Comparison of ENCODE assay signal across 10 mouse cellular contexts in the genomic region with DNA sequence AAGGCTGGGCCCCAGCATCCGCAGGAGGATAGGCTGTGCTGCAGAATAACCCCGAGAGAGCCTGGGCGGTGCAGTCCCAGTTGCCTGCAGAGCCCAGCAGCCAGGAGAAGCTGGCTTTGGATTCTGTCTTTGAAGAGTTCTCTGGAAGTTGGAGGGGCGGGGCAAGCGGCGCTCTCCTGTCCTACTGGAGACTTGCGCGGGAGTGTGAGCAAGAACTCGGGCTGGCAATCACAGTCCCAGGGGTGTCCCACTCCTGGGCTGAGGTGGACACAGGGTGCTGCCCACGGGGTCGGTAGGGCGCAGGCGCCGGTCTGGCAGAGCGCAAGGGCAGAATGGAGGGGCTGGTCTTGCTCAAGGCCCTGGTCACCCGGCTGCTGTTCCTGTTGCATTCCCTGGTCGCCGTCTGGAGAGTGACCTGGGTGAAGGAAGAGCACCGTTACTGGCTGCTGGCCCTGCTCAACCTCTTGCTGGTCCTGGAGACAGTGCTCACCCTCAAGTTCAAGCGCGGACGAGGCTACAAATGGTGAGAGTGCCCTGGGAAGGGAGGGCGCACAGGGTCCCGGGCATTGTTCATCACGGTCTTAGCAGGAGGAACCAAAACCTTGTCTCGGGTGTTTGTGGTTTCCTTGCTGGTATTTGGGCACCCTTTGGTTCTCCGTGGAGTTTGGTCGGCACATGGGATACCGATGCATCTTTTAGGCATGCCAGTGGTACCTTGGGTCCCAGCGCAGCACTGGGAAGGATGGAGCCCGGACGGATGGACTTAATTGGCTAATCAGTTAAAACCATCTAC. TPM values are rescaled to one million over a fixed set of nuclear protein-coding genes. Genes with fewer than 3 reads are reported as not detected.
DNase-seq lines count a peak whose midpoint lies in the region; ATAC-seq and TF ChIP-seq lines count a peak whose summit lies in the region.
"Had no signal": no experiment of that assay in that cellular context is flagged by ENCODE, and none has a peak within 500 bp of the region (broad histone marks: within the 10 kb centered on the region; RNA-seq: fewer than 3 reads in every experiment).

A gene (plus strand): TSS at position 79 of the 793 bp plus-strand sequence.

- H3K4me3 ChIP-seq in forebrain, embryonic 10.5 days = peak within 1 kb of the TSS; percentile 59
- peak within 1 kb of the TSS; percentile 65 for H3K4me3 ChIP-seq in limb, embryonic 12.5 days (replicated peaks)
- peak within 1 kb of the TSS; percentile 42 for H3K4me3 ChIP-seq in midbrain, embryonic 14.5 days (replicated peaks; ENCODE audit: low read depth, low read length)
- H3K4me3 ChIP-seq in testis, adult 2 months (ENCODE audit: control insufficient read depth, low read depth, low read length) = peak within 1 kb of the TSS; percentile 17; the same call in 1 of the 2 replicates
- H3K4me3 ChIP-seq: myocyte had no signal

- H3K4me1 ChIP-seq in forebrain, embryonic 10.5 days = peaks cover 21% of the 10 kb centered on the region
- H3K4me1 ChIP-seq in limb, embryonic 12.5 days (replicated peaks) = peaks cover 21% of the 10 kb centered on the region
- H3K4me1 ChIP-seq in midbrain, embryonic 14.5 days (ENCODE audit: control insufficient read depth, insufficient read depth, low read length) = peaks cover 12% of the 10 kb centered on the region
- H3K4me1 ChIP-seq in testis, adult 2 months (ENCODE audit: control insufficient read depth, insufficient read depth, low read length) = peaks cover 7% of the 10 kb centered on the region; the same call in 1 of the 2 replicates

- DNase-seq in spleen, adult 12 weeks (ENCODE audit: low spot score) = peak; percentile 1
- no peak for DNase-seq in spleen, postnatal 14 days (ENCODE audit: low spot score in 2 of 2)
- DNase-seq in forebrain, embryonic 10.5 days (ENCODE audit: extremely low spot score, low spot score) = peak; percentile 37
- peak; percentile 32 for DNase-seq in heart, postnatal 4 days
- DNase-seq in midbrain, embryonic 14.5 days = peak; percentile 46
- no peak for DNase-seq in left cerebral cortex, adult 9 months (ENCODE audit: low spot score in 2 of 2)

- no peak for TF ChIP-seq POLR2A in testis, adult 2 months (IDR thresholded peaks at IDR 0.05; ENCODE audit: control insufficient read depth, low read depth, low read length)

- H3K9ac ChIP-seq in limb, embryonic 12.5 days (replicated peaks) = peak within 1 kb of the TSS; percentile 76
- H3K9ac ChIP-seq in midbrain, embryonic 14.5 days (replicated peaks; ENCODE audit: low read length) = peak within 1 kb of the TSS; percentile 44

- peak; percentile 63 for ATAC-seq in limb, embryonic 12.5 days (ENCODE audit: insufficient number of reproducible peaks, insufficient read depth, low FRiP score, low TSS enrichment, low read depth)
- no peak for ATAC-seq in midbrain, embryonic 14.5 days (ENCODE audit: low FRiP score, low TSS enrichment)
- ATAC-seq: Patski had no signal

- peaks cover 27% of the 10 kb centered on the region for H3K27me3 ChIP-seq in forebrain, embryonic 10.5 days (ENCODE audit: poor library complexity, severe bottlenecking)
- no peaks in the 10 kb centered on the region for H3K27me3 ChIP-seq in limb, embryonic 12.5 days
- H3K27me3 ChIP-seq in midbrain, embryonic 14.5 days (ENCODE audit: control insufficient read depth, insufficient read depth, low read length) = peaks cover 7% of the 10 kb centered on the region; the same call in 1 of the 2 replicates
- H3K27me3 ChIP-seq in testis, adult 2 months (ENCODE audit: control insufficient read depth, insufficient read depth, low read length) = no peaks in the 10 kb centered on the region

- no peak for TF ChIP-seq CTCF in testis, adult 2 months (IDR thresholded peaks at IDR 0.05; ENCODE audit: control insufficient read depth, insufficient read depth, insufficient replicate concordance, low read depth, low read length)

- H3K36me3 ChIP-seq in forebrain, embryonic 10.5 days (replicated peaks) = no peaks in the 10 kb centered on the region
- H3K36me3 ChIP-seq in limb, embryonic 12.5 days = no peaks in the 10 kb centered on the region
- H3K36me3 ChIP-seq in midbrain, embryonic 14.5 days (ENCODE audit: control insufficient read depth, insufficient read depth, low read length) = no peaks in the 10 kb centered on the region
- H3K36me3 ChIP-seq in testis, adult 2 months (ENCODE audit: control insufficient read depth, insufficient read depth, low read length) = no peaks in the 10 kb centered on the region

- H3K4me2 ChIP-seq in limb, embryonic 12.5 days = peak within 1 kb of the TSS; percentile 85
- peak within 1 kb of the TSS; percentile 81 for H3K4me2 ChIP-seq in midbrain, embryonic 14.5 days (ENCODE audit: low read length)

- WGBS in forebrain, embryonic 10.5 days = under 1% methylated on average over 32 of the region's 32 CpGs
- under 1% methylated on average over 32 of the region's 32 CpGs for WGBS in limb, embryonic 12.5 days
- under 1% methylated on average over 32 of the region's 32 CpGs for WGBS in midbrain, embryonic 14.5 days

- peak within 1 kb of the TSS; percentile 75 for H3K27ac ChIP-seq in forebrain, embryonic 10.5 days
- peak within 1 kb of the TSS; percentile 69 for H3K27ac ChIP-seq in limb, embryonic 12.5 days
- no peak within 1 kb of the TSS for H3K27ac ChIP-seq in midbrain, embryonic 14.5 days (replicated peaks; ENCODE audit: low read depth, low read length)
- no peak within 1 kb of the TSS for H3K27ac ChIP-seq in testis, adult 2 months (ENCODE audit: control insufficient read depth, insufficient read depth, low read depth, low read length)

- H3K9me3 ChIP-seq in forebrain, embryonic 10.5 days = no peaks in the 10 kb centered on the region
- H3K9me3 ChIP-seq in limb, embryonic 12.5 days = no peaks in the 10 kb centered on the region
- H3K9me3 ChIP-seq in midbrain, embryonic 14.5 days (ENCODE audit: control insufficient read depth, low read length) = no peaks in the 10 kb centered on the region

RNA-seq across cellular contexts. Expression of the gene that starts here (rescaled TPM):
- 3.2 and 3.5 TPM in 2 replicates for polyA plus RNA-seq in forebrain, embryonic 10.5 days (2016; fragmentation: Nextera tagmentation; extraction: Ambion mirVana)
- total RNA-seq in heart, postnatal 4 days (2021) = 1 to 10 TPM; 2.1 to 2.2 TPM
- 42.0 and 44.4 TPM in 2 replicates for polyA plus RNA-seq in limb, embryonic 12.5 days (2016; fragmentation: Nextera tagmentation; extraction: Ambion mirVana)
- polyA plus RNA-seq in midbrain, embryonic 14.5 days (2014; fragmentation: Nextera tagmentation; extraction: Ambion mirVana) = 4.0 and 6.2 TPM in 2 replicates
- 0.06 and 0.08 TPM in 2 replicates for polyA plus RNA-seq in testis, adult 2 months (2012; rRNA removed)
- polyA plus RNA-seq: myocyte, Patski had no signal

Comparison
In these comparisons a context has a peak if more than half of its experiments do, and no peak if none do; other contexts are left out.
1. DNase-seq: peak in spleen, adult 12 weeks (single experiment), forebrain, embryonic 10.5 days (single experiment), heart, postnatal 4 days (single experiment) and midbrain, embryonic 14.5 days (single experiment); none in spleen, postnatal 14 days (0 of 2) and left cerebral cortex, adult 9 months (0 of 2).
2. H3K27ac ChIP-seq: peak in forebrain, embryonic 10.5 days (single experiment) and limb, embryonic 12.5 days (single experiment); none in midbrain, embryonic 14.5 days (single experiment) and testis, adult 2 months (single experiment).
3. Peak in every context shown above with its lines, with median percentiles within 50 percentile points of each other: H3K4me3 ChIP-seq.